Mouse (Mus musculus) kidney, postnatal 36 days (tissue): ENCODE data around the gene Specc1l.

Source experiments
- DNase-seq, 2 experiments: peaks; one replicate each; pipeline ENCODE4 v3.0.0; 2021 to 2022; ENCODE audit warnings: mixed read lengths in 2 of 2

The Specc1l gene

GRCm38 (mm10) chr10:75211807-75212645 is at the start of gene Specc1l:
Gene Specc1l (plus strand): TSS chr10:75212073.
- peak; percentile 97 for DNase-seq

GRCm38 (mm10) chr10:75165825-75166481 is 45.9 kb upstream of the Specc1l start:
- no peak for DNase-seq

DNA sequence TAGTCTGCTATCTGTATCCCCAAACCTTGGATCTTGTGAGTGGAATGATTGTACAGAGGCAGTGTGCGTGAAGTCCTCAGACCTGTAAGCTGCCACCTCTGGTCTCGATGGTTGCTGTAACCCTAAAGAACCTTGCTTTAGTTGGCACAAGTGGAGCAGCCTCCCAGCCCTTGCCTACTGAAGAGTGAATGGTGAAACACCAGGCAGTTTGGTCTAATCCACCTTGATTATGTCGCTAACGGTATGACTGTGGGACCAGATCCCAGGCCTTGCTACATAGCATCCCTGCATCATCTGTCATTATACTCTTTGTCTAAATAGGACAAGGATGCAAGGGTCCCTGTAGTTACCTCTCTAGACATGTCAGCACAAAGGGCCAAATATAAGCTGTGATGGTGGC is 45.3 kb upstream of the Specc1l start:
- no peak for DNase-seq

DNA sequence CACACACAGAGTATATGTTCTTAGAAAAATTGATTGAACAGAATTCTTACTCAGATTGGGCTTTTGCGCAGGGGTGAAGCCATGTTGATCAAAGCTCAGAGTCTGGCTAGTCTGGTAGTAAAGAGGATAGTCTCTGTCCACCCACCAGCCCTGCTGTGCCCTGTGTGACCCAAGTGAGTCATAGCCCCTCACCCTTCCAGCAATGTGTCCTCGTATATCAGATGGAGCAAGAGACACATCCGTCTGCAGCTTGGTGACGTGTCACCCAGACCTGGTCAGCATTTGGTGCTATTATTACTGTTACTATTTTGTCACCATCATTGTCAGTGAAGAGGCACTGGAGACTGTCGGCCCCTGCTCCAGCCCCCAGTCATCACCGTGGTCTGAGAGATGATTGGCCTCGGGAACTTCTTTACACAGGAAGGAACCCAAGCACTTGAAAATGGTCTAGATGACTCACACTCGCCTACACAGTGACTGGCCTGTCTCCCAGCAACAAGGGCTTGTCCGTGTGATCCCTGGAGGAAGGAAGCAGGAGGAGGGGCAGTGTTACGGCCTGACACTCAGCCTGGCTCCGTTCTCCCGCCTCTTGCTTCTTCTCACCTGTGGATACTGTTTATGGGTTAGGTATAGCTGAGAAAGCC is 41.5 kb upstream of the Specc1l start:
- peak; percentile 50 to 55 for DNase-seq

DNA sequence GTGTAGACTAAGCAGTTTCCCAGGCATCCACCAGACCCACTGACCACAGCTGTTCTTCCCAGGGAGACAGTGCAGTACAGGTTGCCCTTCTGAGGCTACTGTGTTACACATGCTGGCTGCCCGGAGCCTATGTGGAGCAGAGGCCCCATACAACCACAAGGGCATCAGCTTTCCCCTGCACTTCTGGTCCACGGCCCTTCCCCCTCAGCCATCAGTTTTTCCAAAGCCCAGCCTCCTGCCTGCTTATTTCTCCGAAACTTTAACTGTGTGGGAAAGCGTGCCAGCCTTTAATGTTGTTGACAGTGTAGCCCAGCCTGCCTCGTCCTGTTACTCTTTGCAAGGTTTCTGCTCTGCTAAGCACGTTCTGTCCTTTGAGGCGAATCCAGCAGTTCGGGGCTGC is 38.8 kb upstream of the Specc1l start:
- peak in 1 of 2 experiments; percentile 42 for DNase-seq

DNA sequence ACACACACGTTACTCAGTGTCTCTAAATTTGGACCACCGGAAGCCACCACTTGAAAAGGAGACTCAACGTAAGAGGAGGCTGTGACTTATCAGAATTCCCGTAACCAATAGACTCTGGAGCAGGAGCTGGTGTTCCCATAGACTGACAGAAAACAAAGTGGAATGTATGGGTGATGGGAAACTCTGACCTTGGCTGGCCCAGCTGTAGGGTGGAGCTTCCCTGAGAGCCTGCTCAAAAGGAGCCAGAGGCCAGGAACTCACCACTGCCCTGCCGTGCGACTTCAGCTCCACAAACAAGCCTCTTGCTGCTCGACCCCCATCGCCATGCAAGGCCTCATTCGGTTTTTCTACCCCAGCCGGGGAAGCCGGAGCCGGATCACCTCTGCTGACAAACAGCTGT is 38.2 kb upstream of the Specc1l start:
- DNase-seq = no peak

- peak; percentile 24 to 54 for DNase-seq
Measured at GRCm38 (mm10) chr10:75176494-75176893, 35.4 kb upstream of the Specc1l start.

- DNase-seq = no peak
Measured at GRCm38 (mm10) chr10:75178911-75179310, 33.0 kb upstream of the Specc1l start.

- DNase-seq = peak; percentile 70 to 82
Measured at GRCm38 (mm10) chr10:75182151-75182774, 29.6 kb upstream of the Specc1l start.

GRCm38 (mm10) chr10:75184826-75185225 is 27.0 kb upstream of the Specc1l start:
- no peak for DNase-seq

DNA sequence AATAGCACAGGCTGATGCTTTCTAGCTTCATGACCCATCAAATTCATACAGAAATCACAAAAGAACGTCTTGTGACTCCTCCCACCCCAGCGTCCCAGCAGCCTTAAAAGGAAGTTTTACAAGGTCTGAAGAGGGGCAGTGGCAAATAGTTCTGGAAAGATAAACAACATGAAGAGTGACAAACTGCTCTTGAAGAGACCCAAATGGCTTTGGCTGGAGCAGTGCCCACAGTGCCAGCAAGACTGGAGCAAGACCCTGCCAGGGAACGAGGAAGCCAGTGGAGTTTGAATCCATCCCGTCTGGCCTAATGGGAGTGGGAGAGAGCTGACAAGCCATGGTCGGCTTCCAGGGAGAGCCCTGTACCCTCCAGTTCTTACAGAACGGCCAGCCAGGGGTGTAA is 25.3 kb upstream of the Specc1l start:
- DNase-seq = no peak

GRCm38 (mm10) chr10:75187366-75188056 is 24.4 kb upstream of the Specc1l start:
- no peak for DNase-seq

- DNase-seq = peak in 1 of 2 experiments; percentile 40
Measured at GRCm38 (mm10) chr10:75191647-75192046, 20.2 kb upstream of the Specc1l start.

GRCm38 (mm10) chr10:75197817-75198216 is 14.1 kb upstream of the Specc1l start:
- DNase-seq = no peak

DNA sequence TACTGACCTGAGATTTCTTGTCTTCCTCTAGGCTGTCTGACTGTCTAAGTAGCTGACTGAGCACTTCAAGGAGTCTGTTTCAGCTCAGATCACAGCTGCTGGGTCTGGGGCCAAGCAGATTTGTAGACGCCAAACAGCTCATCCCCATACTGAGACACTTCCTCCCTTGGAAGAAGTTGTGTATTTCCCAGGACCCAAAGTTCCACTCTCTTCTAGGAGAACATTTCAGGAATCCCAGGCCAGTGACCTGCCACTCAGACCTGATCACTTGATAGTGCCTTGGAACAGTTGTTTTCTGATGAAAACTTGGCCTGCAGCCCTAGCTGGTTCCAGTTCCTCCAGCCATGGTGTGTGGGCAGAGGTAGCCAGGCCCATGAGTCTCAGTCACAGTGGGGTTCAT is 11.1 kb upstream of the Specc1l start:
- DNase-seq = no peak

- no peak for DNase-seq
Measured at GRCm38 (mm10) chr10:75206192-75206591, 5.7 kb upstream of the Specc1l start.

GRCm38 (mm10) chr10:75210841-75211240 is 1.0 kb upstream of the Specc1l start:
- DNase-seq = no peak

DNA sequence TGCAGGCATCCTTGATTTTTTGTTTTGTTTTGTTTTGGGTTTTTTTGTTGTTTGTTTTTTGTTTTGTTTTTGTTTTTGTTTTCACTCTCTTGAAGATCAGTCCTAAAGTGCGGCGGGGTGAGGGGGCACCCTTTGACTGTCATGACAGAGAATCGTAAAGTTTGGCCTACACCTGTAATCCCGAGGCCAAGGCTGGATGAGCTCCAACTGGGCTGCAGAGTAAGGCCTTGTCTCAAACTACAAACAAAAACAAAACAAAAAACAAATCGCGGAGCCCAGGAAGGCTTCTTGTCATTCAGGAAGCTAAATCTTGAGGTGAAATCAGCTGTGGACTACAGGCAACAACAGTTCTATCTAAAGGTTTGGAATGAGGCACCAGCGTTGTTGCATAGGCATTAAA is 1.1 kb downstream of the Specc1l start:
- peak; percentile 35 to 64 for DNase-seq

GRCm38 (mm10) chr10:75220722-75221121 is 8.8 kb downstream of the Specc1l start:
- DNase-seq = no peak

GRCm38 (mm10) chr10:75221936-75222610 is 10.2 kb downstream of the Specc1l start:
- no peak for DNase-seq

- no peak for DNase-seq
Measured at GRCm38 (mm10) chr10:75222611-75222998, 10.7 kb downstream of the Specc1l start.

DNA sequence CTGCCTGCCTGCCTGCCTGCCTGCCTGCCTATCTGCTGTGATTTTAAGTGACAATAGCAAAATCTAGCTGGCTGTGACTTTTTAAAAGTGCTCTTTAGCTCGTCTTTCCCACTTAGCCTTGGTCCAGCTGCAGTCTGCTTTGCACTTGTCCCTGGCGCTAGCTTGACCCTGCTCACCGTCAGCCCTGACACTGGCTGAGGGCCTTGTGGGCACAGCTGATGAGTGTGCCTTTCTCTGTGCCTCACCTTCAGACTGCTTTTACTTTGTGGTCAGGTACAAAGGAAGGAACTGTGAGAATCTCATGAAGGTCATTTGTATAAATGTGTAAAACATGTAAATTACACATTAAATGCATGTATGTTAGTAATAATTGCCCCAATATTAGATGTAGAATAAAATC is 12.3 kb downstream of the Specc1l start:
- no peak for DNase-seq
